Mouse (Mus musculus) hematopoietic stem cell, adult 5-6 weeks (primary cell): ENCODE results near the gene Olfr1000. TPM values are rescaled to one million over a fixed set of nuclear protein-coding genes. Genes with fewer than 3 reads are reported as not detected.
"Not testable (repeated sequence)": the region's sequence is repeated elsewhere in the genome, so short reads cannot be mapped to it uniquely, and the experiment has no call there.

Experiments used
- ATAC-seq, 2 experiments: fragments of 125-278 bp in 1 of 2; replicated peaks in 1 of 2; 2 replicates each; pipeline ENCODE4 v1.8.0; 2016 to 2017; ENCODE audit warnings: inconsistent platforms in 2 of 2, mild to moderate bottlenecking in 2 of 2, moderate number of reproducible peaks in 2 of 2, low read depth in 1 of 2, moderate TSS enrichment in 1 of 2; ENCODE audit not compliant: low FRiP score in 2 of 2, poor library complexity in 2 of 2, severe bottlenecking in 2 of 2, insufficient read depth in 1 of 2, low TSS enrichment in 1 of 2
- total RNA-seq: library from RNA; stranded (forward); fragments of 172-1452, 232-1000 nt; gene quantifications from 2 replicates; pipeline ENCODE4 v1.2.3, GENCODE M21; 2017

The Olfr1000 gene
- not detected in 2 replicates for total RNA-seq

GRCm38 (mm10) chr2:85611803-85612202 lies at the start of gene Olfr1000:
Gene Olfr1000 (minus strand): TSS chr2:85611903.
- no peak for ATAC-seq

- ATAC-seq = no peak
Observed at GRCm38 (mm10) chr2:85650604-85651003, 38.9 kb upstream of the Olfr1000 start, which contains the start of gene Olfr1002. Gene Olfr1002 (minus strand): TSS chr2:85650704.

GRCm38 (mm10) chr2:85588648-85589047 lies 23.1 kb downstream of the Olfr1000 start, which contains the start of gene Olfr998:
Gene Olfr998 (plus strand): TSS chr2:85588948.
- not testable (repeated sequence) for ATAC-seq

- no peak for ATAC-seq
Observed at GRCm38 (mm10) chr2:85578915-85579314, 32.8 kb downstream of the Olfr1000 start, which contains the start of gene Olfr996. Gene Olfr996 (plus strand): TSS chr2:85579215.

GRCm38 (mm10) chr2:85561187-85561586 lies 50.5 kb downstream of the Olfr1000 start:
- peak; percentile 76 to 83; a peak in 3 of 4 replicates for ATAC-seq

GRCm38 (mm10) chr2:85560226-85560625 lies 51.5 kb downstream of the Olfr1000 start:
- no peak for ATAC-seq

Other genes with a start within 250 kb of the Olfr1000 start
- gene Olfr988, start 248.7 kb downstream of the Olfr1000 start, total RNA-seq = not detected in 2 replicates
- not detected in 2 replicates for gene Olfr992, start 202.4 kb downstream of the Olfr1000 start, total RNA-seq
- gene Olfr993, start 197.0 kb downstream of the Olfr1000 start, total RNA-seq = not detected in 2 replicates
- gene Olfr994, start 175.5 kb downstream of the Olfr1000 start, total RNA-seq = not detected in 2 replicates
- not detected in 2 replicates for gene Olfr995, start 168.3 kb downstream of the Olfr1000 start, total RNA-seq
- not detected in 2 replicates for gene 4833423E24Rik, start 92.9 kb downstream of the Olfr1000 start, total RNA-seq
- not detected in 2 replicates for gene Olfr996, start 32.7 kb downstream of the Olfr1000 start, total RNA-seq
- not detected in 2 replicates for gene Olfr998, start 23.0 kb downstream of the Olfr1000 start, total RNA-seq
- not detected in 2 replicates for gene Olfr1002, start 38.8 kb upstream of the Olfr1000 start, total RNA-seq
- not detected in 2 replicates for gene Olfr154, start 52.6 kb upstream of the Olfr1000 start, total RNA-seq
- not detected in 2 replicates for gene Olfr1006, start 66.9 kb upstream of the Olfr1000 start, total RNA-seq
- gene Olfr1008, start 77.5 kb upstream of the Olfr1000 start, total RNA-seq = not detected in 2 replicates
- not detected in 2 replicates for gene Olfr1009, start 103.5 kb upstream of the Olfr1000 start, total RNA-seq
- gene Olfr1012, start 150.9 kb upstream of the Olfr1000 start, total RNA-seq = not detected in 2 replicates
- not detected in 2 replicates for gene Olfr1013, start 155.2 kb upstream of the Olfr1000 start, total RNA-seq
- not detected in 2 replicates for gene Olfr1014, start 160.8 kb upstream of the Olfr1000 start, total RNA-seq
- gene Olfr1015, start 170.1 kb upstream of the Olfr1000 start, total RNA-seq = not detected in 2 replicates
- gene Olfr1016, start 190.6 kb upstream of the Olfr1000 start, total RNA-seq = not detected in 2 replicates
- gene Olfr1018, start 206.6 kb upstream of the Olfr1000 start, total RNA-seq = not detected in 2 replicates
- not detected in 2 replicates for gene Olfr1019, start 233.6 kb upstream of the Olfr1000 start, total RNA-seq
- gene Olfr1020, start 235.1 kb upstream of the Olfr1000 start, total RNA-seq = not detected in 2 replicates